Mouse (Mus musculus) megakaryocyte progenitor cell, adult 5-6 weeks (primary cell): Measurements from ENCODE around the gene Mpc2. TPM values are rescaled to one million over a fixed set of nuclear protein-coding genes. Genes with fewer than 3 reads are reported as not detected.

Experiments
- ATAC-seq: replicated peaks from 2 replicates; pipeline ENCODE4 v1.8.0; 2016; ENCODE audit warnings: mild to moderate bottlenecking, moderate TSS enrichment, inconsistent platforms; ENCODE audit not compliant: poor library complexity
- total RNA-seq, 2 experiments: library from RNA; stranded (forward) in 1 of 2; stranded (reverse) in 1 of 2; fragments of 157-497, 149-512 nt in 1 of 2; fragments of 200-1000 nt in 1 of 2; gene quantifications; 2 replicates each; pipeline versions ENCODE4 v1.2.3 to v1.2.4; 2015 to 2017

The Mpc2 gene
- total RNA-seq, 2 experiments from 2014 or later = 78.8 to 125 TPM

GRCm38 (mm10) chr1:165503307-165504024, 43.0 kb downstream of the Mpc2 start:
- peak; percentile 80 for ATAC-seq

GRCm38 (mm10) chr1:165506303-165506702, 45.9 kb downstream of the Mpc2 start:
- ATAC-seq = peak; percentile 60

GRCm38 (mm10) chr1:165510161-165510560, 49.7 kb downstream of the Mpc2 start:
- ATAC-seq = no peak

GRCm38 (mm10) chr1:165520716-165521115, 60.3 kb downstream of the Mpc2 start:
- ATAC-seq = no peak

Other genes starting within 250 kb of the Mpc2 start
- 41.4 and 43.0 TPM in 2 replicates for gene Tiprl, start 223.6 kb upstream of the Mpc2 start, total RNA-seq (2015)
- 56.5 and 72.8 TPM in 2 replicates for gene Tiprl, start 223.6 kb upstream of the Mpc2 start, total RNA-seq (2017)
- gene Gpr161, start 164.8 kb upstream of the Mpc2 start, total RNA-seq (2015) = 0.34 and 0.44 TPM in 2 replicates
- 0.29 and 0.51 TPM in 2 replicates for gene Gpr161, start 164.8 kb upstream of the Mpc2 start, total RNA-seq (2017)
- 8.5 and 12.9 TPM in 2 replicates for gene Dcaf6, start 162 bp upstream of the Mpc2 start, total RNA-seq (2015)
- gene Dcaf6, start 162 bp upstream of the Mpc2 start, total RNA-seq (2017) = 8.9 and 11.1 TPM in 2 replicates
- gene Adcy10, start 24.5 kb downstream of the Mpc2 start, total RNA-seq (2015) = not detected in 2 replicates
- gene Adcy10, start 24.5 kb downstream of the Mpc2 start, total RNA-seq (2017) = 0.08 TPM in 1 of 2 replicates, not detected in the other
- gene Mpzl1, start 173.9 kb downstream of the Mpc2 start, total RNA-seq (2015) = 2.3 and 4.1 TPM in 2 replicates
- 0.33 and 0.84 TPM in 2 replicates for gene Mpzl1, start 173.9 kb downstream of the Mpc2 start, total RNA-seq (2017)
- gene Rcsd1, start 249.1 kb downstream of the Mpc2 start, total RNA-seq (2015) = 48.8 and 48.9 TPM in 2 replicates
- 110 and 111 TPM in 2 replicates for gene Rcsd1, start 249.1 kb downstream of the Mpc2 start, total RNA-seq (2017)